Mouse (Mus musculus) liver, postnatal 0 days (tissue): ENCODE results near the gene Dbn1. TPM values are rescaled to one million over a fixed set of nuclear protein-coding genes. Genes with fewer than 3 reads are reported as not detected.

Experiments
- ATAC-seq: fragments of 200-750 bp; cut with Nextera tagmentation; 2 replicates; pipeline ENCODE4 v1.8.0; 2017; ENCODE audit warnings: mild to moderate bottlenecking, moderate library complexity
- DNase-seq: peaks from one replicate; pipeline ENCODE4 v3.0.0-alpha.2; 2016
- H3K27ac ChIP-seq: fragments of 300-500 bp; sonication (generic); 2 replicates; pipeline ENCODE4 v1.5.1; 2014; ENCODE audit warnings: antibody characterized with exemption, moderate library complexity, mild to moderate bottlenecking, low read depth
- H3K27me3 ChIP-seq: fragments of 300-500 bp; sonication (generic); 2 replicates; pipeline ENCODE4 v1.6.1; 2014; ENCODE audit warnings: low read length, control low read depth, mixed read lengths; ENCODE audit not compliant: insufficient read depth
- H3K36me3 ChIP-seq: fragments of 300-500 bp; sonication (generic); replicated peaks from 2 replicates; pipeline ENCODE4 v1.6.1; 2014; ENCODE audit warnings: mild to moderate bottlenecking, control low read depth, low read length, moderate library complexity, mixed read lengths; ENCODE audit not compliant: insufficient read depth
- H3K4me1 ChIP-seq: fragments of 300-500 bp; sonication (generic); 2 replicates; pipeline ENCODE4 v1.6.1; 2014; ENCODE audit warnings: antibody characterized with exemption, mild to moderate bottlenecking, control low read depth; ENCODE audit not compliant: insufficient read depth
- H3K4me2 ChIP-seq: fragments of 300-500 bp; sonication (generic); 2 replicates; pipeline ENCODE4 v1.6.1; 2014; ENCODE audit warnings: low read depth, mild to moderate bottlenecking, low read length, moderate library complexity, mixed read lengths
- H3K4me3 ChIP-seq: fragments of 300-500 bp; sonication (generic); 2 replicates; pipeline ENCODE4 v1.5.1; 2014; ENCODE audit warnings: low read depth, low read length
- H3K9ac ChIP-seq: fragments of 300-500 bp; sonication (generic); replicated peaks from 2 replicates; pipeline ENCODE4 v1.6.1; 2014; ENCODE audit warnings: mild to moderate bottlenecking, moderate library complexity
- H3K9me3 ChIP-seq: fragments of 300-500 bp; sonication (generic); 2 replicates; pipeline ENCODE4 v1.6.1; 2016; ENCODE audit warnings: mild to moderate bottlenecking, control low read depth, low read length, mixed read lengths
- CTCF ChIP-seq: sonication (generic); IDR thresholded peaks from 2 replicates; pipeline ENCODE4 v1.5.1; 2016; ENCODE audit warnings: antibody characterized with exemption, low read depth
- EP300 ChIP-seq: IDR thresholded peaks from 2 replicates; pipeline ENCODE4 v1.6.1; 2016; ENCODE audit warnings: antibody characterized with exemption, low read depth, mild to moderate bottlenecking
- WGBS: fragments of 180-500 bp; shearing (Covaris S2); extraction: QIAGEN DNeasy Blood & Tissue Kit; methylation state at CpG from one replicate; pipeline ENCODE4 v1.1.7; 2014; ENCODE audit not compliant: insufficient replicate concordance; 5-methylcytosine and 5-hydroxymethylcytosine counted together
- polyA plus RNA-seq: library from polyadenylated mRNA; unstranded; fragments of >200 nt; fragmentation: Nextera tagmentation; extraction: Ambion mirVana; gene quantifications from 2 replicates; pipeline ENCODE4 v1.2.1, GENCODE M21; 2015

The Dbn1 gene
- polyA plus RNA-seq, 1 experiment from 2014 or later: 4.2 TPM

- 91% methylated on average over 11 of the region's 11 CpGs for WGBS
- Histone ChIP-seq H3K9ac (no peak overlapping the region), H3K36me3 (peaks cover 54% of the 10 kb centered on the region), H3K4me2 (0 out of 2 replicates have a peak overlapping the region, but pooled peaks have one; percentile 9), H3K4me3 (no peak overlapping the region), H3K27ac (no peak overlapping the region), H3K9me3 (no peaks in the 10 kb centered on the region), H3K4me1 (peaks cover 50% of the 10 kb centered on the region), H3K27me3 (no peaks in the 10 kb centered on the region)
- DNase-seq (no peak), ATAC-seq (no peak)
- TF ChIP-seq CTCF (no peak), EP300 (no peak)
Observed at GRCm38 (mm10) chr13:55450511-55450980, 37.4 kb downstream of the Dbn1 start.

GRCm38 (mm10) chr13:55449679-55450441, 38.1 kb downstream of the Dbn1 start:
- Histone ChIP-seq H3K36me3 (peaks cover 48% of the 10 kb centered on the region), H3K4me2 (peak overlapping the region; percentile 48), H3K4me3 (no peak overlapping the region), H3K9ac (no peak overlapping the region), H3K27me3 (no peaks in the 10 kb centered on the region), H3K4me1 (peaks cover 50% of the 10 kb centered on the region), H3K9me3 (no peaks in the 10 kb centered on the region), H3K27ac (peak overlapping the region; percentile 71)
- DNase-seq (peak; percentile 64), ATAC-seq (no peak)
- 70% methylated on average over 17 of the region's 17 CpGs for WGBS
- TF ChIP-seq EP300 (no peak), CTCF (peak; percentile 32; the same call in 1 of the 2 replicates)

- no peak for DNase-seq
Observed at GRCm38 (mm10) chr13:55449205-55449604, 38.7 kb downstream of the Dbn1 start.

GRCm38 (mm10) chr13:55448131-55448530, 39.8 kb downstream of the Dbn1 start:
- Histone ChIP-seq H3K27ac (peak overlapping the region; percentile 50; the same call in 1 of the 2 replicates), H3K36me3 (peaks cover 31% of the 10 kb centered on the region), H3K4me2 (peak overlapping the region; percentile 48), H3K4me3 (no peak overlapping the region), H3K4me1 (peaks cover 58% of the 10 kb centered on the region), H3K9me3 (no peaks in the 10 kb centered on the region), H3K9ac (no peak overlapping the region), H3K27me3 (no peaks in the 10 kb centered on the region)
- DNase-seq: no peak
- ATAC-seq: no peak
- WGBS: 78% methylated on average over 5 of the region's 5 CpGs
- TF ChIP-seq EP300 (no peak), CTCF (no peak)

More at GRCm38 (mm10) chr13:55449205-55449604, 38.7 kb downstream of the Dbn1 start:
- Histone ChIP-seq H3K27me3 (no peaks in the 10 kb centered on the region), H3K9ac (no peak overlapping the region), H3K4me2 (peak overlapping the region; percentile 48), H3K9me3 (no peaks in the 10 kb centered on the region), H3K4me1 (peaks cover 50% of the 10 kb centered on the region), H3K4me3 (no peak overlapping the region), H3K36me3 (peaks cover 41% of the 10 kb centered on the region), H3K27ac (peak overlapping the region; percentile 71)
- 80% methylated on average over 9 of the region's 9 CpGs for WGBS
- TF ChIP-seq EP300 (no peak), CTCF (no peak)
- no peak for ATAC-seq

GRCm38 (mm10) chr13:55447543-55447943, 40.4 kb downstream of the Dbn1 start:
- H3K9ac ChIP-seq: peak overlapping the region; percentile 82
- H3K27me3 ChIP-seq: no peaks in the 10 kb centered on the region
- 21% methylated on average over 3 of the region's 3 CpGs for WGBS
- H3K9me3 ChIP-seq: no peaks in the 10 kb centered on the region
- DNase-seq: peak; percentile 75
- TF ChIP-seq CTCF (0 out of 2 replicates have a peak, but pooled peaks have one; percentile 1), EP300 (no peak)
- H3K4me3 ChIP-seq: peak overlapping the region; percentile 65
- H3K4me1 ChIP-seq: peaks cover 58% of the 10 kb centered on the region
- peak overlapping the region; percentile 79 for H3K4me2 ChIP-seq
- peaks cover 25% of the 10 kb centered on the region for H3K36me3 ChIP-seq
- no peak for ATAC-seq
- peak overlapping the region; percentile 91 for H3K27ac ChIP-seq

GRCm38 (mm10) chr13:55446483-55447105, 41.3 kb downstream of the Dbn1 start:
- H3K9me3 ChIP-seq: no peaks in the 10 kb centered on the region
- no peak for ATAC-seq
- peaks cover 15% of the 10 kb centered on the region for H3K36me3 ChIP-seq
- peak overlapping the region; percentile 91 for H3K27ac ChIP-seq
- WGBS: 54% methylated on average over 6 of the region's 6 CpGs
- peak overlapping the region; percentile 79 for H3K4me2 ChIP-seq
- H3K4me3 ChIP-seq: peak overlapping the region; percentile 65
- TF ChIP-seq EP300 (no peak), CTCF (no peak)
- peak; percentile 59 for DNase-seq
- peak overlapping the region; percentile 82 for H3K9ac ChIP-seq
- no peaks in the 10 kb centered on the region for H3K27me3 ChIP-seq
- peaks cover 58% of the 10 kb centered on the region for H3K4me1 ChIP-seq
